Mouse (Mus musculus) subcutaneous adipose tissue, adult 2 months (tissue): ENCODE data around the gene Pfn4. TPM values are rescaled to one million over a fixed set of nuclear protein-coding genes. Genes with fewer than 3 reads are reported as not detected.

ENCODE experiments used
- polyA plus RNA-seq: library from polyadenylated mRNA; depleted of rRNA; stranded (reverse); fragments of >200 nt; gene quantifications from 2 replicates; pipeline ENCODE4 v1.2.3, GENCODE M21; 2012; ENCODE audit warnings: low replicate concordance; rRNA removed

Gene Pfn4
- polyA plus RNA-seq: 0.35 and 1.1 TPM in 2 replicates

DNA sequence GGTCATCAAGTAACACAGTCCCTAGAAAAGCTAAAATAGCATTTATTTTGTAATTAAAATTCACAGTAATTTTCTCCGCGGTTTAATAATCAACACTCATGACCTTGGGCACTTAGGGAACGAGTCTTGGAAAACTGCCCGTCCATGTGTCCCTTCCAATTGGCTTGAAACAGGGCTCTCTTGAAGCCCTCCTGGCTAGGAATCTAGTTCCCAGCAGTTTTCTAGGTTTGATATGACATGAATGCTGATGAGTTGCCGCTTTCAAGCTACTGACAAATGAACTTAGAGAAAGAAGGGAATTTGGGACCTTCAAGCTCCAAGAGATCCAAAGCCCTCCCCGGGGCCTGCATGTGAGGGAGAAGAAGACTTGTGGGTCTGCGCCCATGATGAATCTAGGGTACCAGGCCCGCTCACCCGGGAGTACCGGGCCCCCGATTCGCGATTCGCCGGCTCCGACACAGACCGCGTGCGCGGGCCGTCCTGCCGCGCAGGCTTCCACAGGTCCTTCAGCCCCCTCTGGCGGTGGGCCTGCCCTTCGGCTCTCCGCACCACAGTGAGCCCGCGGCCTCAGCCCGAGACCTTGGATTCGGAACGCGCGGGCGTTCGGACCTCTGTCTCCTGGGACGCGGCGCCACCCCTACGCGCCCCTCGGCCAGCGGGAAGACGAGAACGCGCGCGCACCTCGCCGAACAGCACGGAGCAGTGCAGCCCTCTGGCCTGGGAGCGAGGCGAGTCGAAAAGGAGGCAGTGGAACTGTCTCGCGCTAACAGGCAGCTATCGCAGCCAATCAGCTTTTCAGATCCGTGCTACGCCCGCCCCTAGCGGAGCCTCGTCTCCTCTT, at the start of gene Pfn4, which contains the start of gene Fam228b:
TSS of gene Pfn4 (plus strand) at position 531 of the 841 bp plus-strand sequence.
TSS of gene Fam228b (minus strand) at position 776 of the 841 bp plus-strand sequence.

DNA sequence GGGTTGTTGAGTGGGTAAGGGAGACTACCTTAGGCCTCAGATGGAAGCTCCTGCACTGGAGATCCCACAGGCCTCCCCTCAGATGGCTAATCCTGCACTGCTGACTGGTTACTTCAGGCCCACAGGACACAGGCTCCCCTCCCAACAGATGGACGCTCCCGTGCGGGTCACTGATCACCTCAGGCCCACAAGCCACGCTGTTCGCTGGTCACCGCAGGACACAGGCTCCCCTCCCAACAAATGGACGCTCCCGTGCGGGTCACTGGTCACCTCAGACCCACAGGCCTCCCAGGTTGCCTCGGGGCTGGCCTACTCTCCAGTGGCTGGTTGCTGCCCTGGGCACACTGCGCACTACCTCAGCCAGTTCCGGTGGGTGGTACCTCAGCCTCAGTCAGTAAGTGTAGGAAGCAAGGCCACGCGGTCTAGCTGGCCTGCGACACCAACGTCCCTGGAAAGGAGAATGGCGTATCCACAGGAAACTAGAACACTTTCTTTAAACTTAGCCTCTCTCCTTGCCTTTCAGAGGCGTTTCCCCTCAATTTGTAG, 30.7 kb upstream of the Pfn4 start, which contains the start of gene Fam228a:
TSS of gene Fam228a (minus strand) at position 400 of the 546 bp plus-strand sequence.

DNA sequence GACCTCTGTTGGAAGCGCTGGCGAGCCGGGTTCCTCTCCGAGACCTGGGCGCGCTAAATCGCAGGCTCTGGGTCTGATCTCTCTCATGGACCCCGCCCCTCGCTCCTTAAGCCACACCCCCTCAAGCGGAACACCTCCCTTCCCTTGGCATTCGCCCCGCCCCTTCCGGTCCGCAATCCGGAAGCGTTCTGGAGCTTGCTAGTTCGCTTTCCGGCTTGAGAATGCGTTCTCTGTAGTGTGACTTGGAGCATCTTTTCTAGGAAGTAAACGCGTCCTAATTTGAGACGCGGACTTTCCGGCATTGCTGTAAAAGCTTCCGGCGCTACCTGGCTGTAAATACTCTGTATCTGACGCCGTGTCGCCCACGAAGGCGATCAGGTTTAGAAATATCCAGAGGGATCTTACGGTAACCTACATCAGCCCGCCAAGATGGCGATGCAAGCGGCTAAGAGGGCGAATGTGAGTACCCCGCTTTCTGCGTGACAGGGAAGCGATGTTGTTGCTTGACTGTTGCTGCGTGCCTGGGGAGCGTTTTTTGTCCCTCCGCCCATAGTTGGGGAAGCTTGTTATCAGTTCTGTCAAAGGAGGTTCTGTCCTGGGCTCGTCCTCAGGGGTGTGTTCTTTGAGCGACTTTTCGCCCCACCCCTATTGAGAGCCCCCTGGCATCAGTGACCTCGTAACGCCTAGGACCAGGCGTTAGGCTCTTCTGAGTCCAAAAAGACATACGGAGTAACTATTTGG, 48.7 kb downstream of the Pfn4 start, which contains the start of gene Sf3b6:
TSS of gene Sf3b6 (plus strand) at position 184 of the 741 bp plus-strand sequence.

Other genes with a start within 250 kb of the Pfn4 start
- 27.4 and 27.7 TPM in 2 replicates for gene Itsn2, start 176.4 kb upstream of the Pfn4 start, polyA plus RNA-seq
- not detected in 2 replicates for gene Gm3625, start 176.1 kb upstream of the Pfn4 start, polyA plus RNA-seq
- 0.09 and 0.33 TPM in 2 replicates for gene Fam228a, start 30.6 kb upstream of the Pfn4 start, polyA plus RNA-seq
- 0.16 and 0.78 TPM in 2 replicates for gene Fam228b, start 245 bp downstream of the Pfn4 start, polyA plus RNA-seq
- gene Sf3b6, start 48.5 kb downstream of the Pfn4 start, polyA plus RNA-seq: 63.1 and 111 TPM in 2 replicates
- 4.5 and 8.4 TPM in 2 replicates for gene Fkbp1b, start 72.6 kb downstream of the Pfn4 start, polyA plus RNA-seq
- 7.9 and 10.1 TPM in 2 replicates for gene Wdcp, start 74.3 kb downstream of the Pfn4 start, polyA plus RNA-seq
- 0.68 and 0.80 TPM in 2 replicates for gene Mfsd2b, start 105.3 kb downstream of the Pfn4 start, polyA plus RNA-seq
- 6.1 and 6.4 TPM in 2 replicates for gene Ubxn2a, start 138.7 kb downstream of the Pfn4 start, polyA plus RNA-seq
- 6.0 and 12.6 TPM in 2 replicates for gene Atad2b, start 148.3 kb downstream of the Pfn4 start, polyA plus RNA-seq